Mouse (Mus musculus): ENCODE results near the gene Rbm48.

- TF ChIP-seq POLR2A (IDR thresholded peaks at IDR 0.05; ENCODE audit: borderline replicate concordance, control insufficient read depth, low read depth, low read length) (no peak), CTCF (IDR thresholded peaks at IDR 0.05; ENCODE audit: control insufficient read depth, insufficient read depth, low read length) (no peak)
These were observed 35.9 kb upstream of the Rbm48 start for GRCm38 (mm10) chr5:3632285-3632684.
